Mouse (Mus musculus): Measurements from ENCODE around the gene Glt1d1. TPM values are rescaled to one million over a fixed set of nuclear protein-coding genes. Genes with fewer than 3 reads are reported as not detected.

The Glt1d1 gene
- polyA plus RNA-seq, 1 experiment from 2014 or later = 1.9 TPM

DNA sequence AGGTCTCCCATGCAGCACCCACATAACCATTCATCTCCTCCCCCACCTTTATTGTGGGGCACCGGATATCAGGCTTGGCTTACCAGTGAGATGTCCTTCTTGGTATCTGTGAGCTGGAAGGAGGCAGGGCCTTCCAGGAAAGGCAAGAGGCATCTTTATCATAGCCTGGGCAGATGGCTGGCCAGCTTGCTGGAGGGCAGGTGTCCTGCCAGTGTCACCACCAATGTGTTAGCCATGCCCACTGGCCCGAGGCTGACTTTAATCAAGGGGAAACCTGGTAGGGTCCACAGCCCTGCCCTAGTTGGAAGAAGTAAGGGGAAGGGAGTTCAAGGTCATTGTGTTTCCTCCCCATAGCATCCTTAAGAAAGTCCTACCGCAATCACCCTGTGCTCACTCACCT is 123.9 kb downstream of the Glt1d1 start:
- Histone ChIP-seq H3K27ac (no peak overlapping the region), H3K4me1 (replicated peaks) (peaks cover 25% of the 10 kb centered on the region), H3K9me3 (no peaks in the 10 kb centered on the region), H3K4me2 (replicated peaks) (no peak overlapping the region), H3K4me3 (replicated peaks) (no peak overlapping the region), H3K27me3 (no peaks in the 10 kb centered on the region), H3K36me3 (no peaks in the 10 kb centered on the region), H3K9ac (replicated peaks) (no peak overlapping the region)
- no peak for ATAC-seq
- 88% methylated on average over 3 of the region's 3 CpGs for WGBS

DNA sequence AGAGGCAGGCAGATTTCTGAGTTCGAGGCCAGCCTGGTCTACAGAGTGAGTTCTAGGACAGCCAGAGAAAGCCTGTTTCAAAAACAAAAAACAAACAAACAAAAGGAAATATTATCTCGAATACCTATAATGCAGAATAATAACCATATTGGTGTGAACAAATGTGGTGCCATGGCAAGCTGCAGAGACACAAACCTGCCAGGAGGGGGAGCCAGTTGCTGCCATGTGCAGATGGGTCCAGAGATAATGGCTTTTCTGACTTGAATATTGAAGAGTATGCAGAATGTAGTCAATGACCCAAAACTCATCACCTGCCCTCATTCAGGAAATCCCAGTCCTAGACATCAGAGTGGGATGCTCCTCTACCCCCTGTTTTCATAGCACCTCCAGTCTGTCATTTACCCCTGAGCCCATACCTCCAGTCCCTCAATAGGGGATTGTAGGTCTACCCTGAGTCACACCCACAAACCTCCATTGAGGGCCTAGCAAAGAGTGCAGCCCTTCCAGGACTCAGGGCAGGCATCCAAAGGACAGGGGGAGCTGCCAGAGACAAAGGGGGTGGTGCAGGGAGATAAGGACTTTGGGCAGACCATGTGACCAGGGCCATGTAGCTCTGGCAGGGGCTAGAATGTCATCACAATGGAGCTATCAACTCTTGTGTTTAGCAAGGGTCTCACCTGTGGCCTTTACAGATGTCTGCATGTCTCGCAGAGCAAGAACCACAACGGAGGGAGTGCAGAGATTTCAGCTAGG is 124.8 kb downstream of the Glt1d1 start:
- Histone ChIP-seq H3K9me3 (no peaks in the 10 kb centered on the region), H3K9ac (replicated peaks) (no peak overlapping the region), H3K36me3 (no peaks in the 10 kb centered on the region), H3K4me3 (replicated peaks) (no peak overlapping the region), H3K27me3 (no peaks in the 10 kb centered on the region), H3K4me1 (replicated peaks) (peaks cover 17% of the 10 kb centered on the region), H3K4me2 (replicated peaks) (no peak overlapping the region), H3K27ac (no peak overlapping the region)
- 93% methylated on average over 4 of the region's 4 CpGs for WGBS
- no peak for ATAC-seq

DNA sequence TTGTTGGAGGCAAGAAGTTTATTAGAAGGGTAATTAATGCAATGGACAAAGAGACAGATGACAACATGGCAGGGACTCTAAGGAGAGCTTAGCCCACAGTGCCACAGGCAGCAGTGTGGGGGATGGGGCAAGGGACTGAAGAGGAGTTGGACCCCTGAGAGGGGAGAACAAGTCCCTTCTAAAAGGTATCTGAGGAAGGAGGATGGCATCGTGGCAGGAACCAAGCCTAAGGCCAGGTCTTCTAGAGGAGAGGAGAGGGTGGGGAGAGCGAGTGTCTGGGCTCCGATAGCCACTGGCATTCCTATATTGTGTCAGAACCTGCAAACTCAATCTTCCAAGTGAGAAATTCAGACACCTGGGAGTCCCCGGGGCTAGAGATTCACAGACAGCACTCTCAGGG is 126.5 kb downstream of the Glt1d1 start:
- no peaks in the 10 kb centered on the region for H3K27me3 ChIP-seq
- peaks cover 10% of the 10 kb centered on the region for H3K4me1 ChIP-seq (replicated peaks)
- H3K9ac ChIP-seq (replicated peaks) = no peak overlapping the region
- no peaks in the 10 kb centered on the region for H3K36me3 ChIP-seq
- no peak overlapping the region for H3K27ac ChIP-seq
- no peak overlapping the region for H3K4me2 ChIP-seq (replicated peaks)
- WGBS = 84% methylated on average over 4 of the region's 4 CpGs
- no peaks in the 10 kb centered on the region for H3K9me3 ChIP-seq
- ATAC-seq = no peak
- H3K4me3 ChIP-seq (replicated peaks) = no peak overlapping the region

Other genes starting within 250 kb of the Glt1d1 start
- 24.4 and 26.1 TPM in 2 replicates for gene Slc15a4, start 635 bp downstream of the Glt1d1 start, polyA plus RNA-seq (2015; fragmentation: Nextera tagmentation; extraction: Ambion mirVana)

All from midbrain, embryonic 13.5 days (tissue).